Mouse (Mus musculus): ENCODE measurements around the gene Tacc2. TPM values are rescaled to one million over a fixed set of nuclear protein-coding genes. Genes with fewer than 3 reads are reported as not detected.
"Not testable (repeated sequence)": the region's sequence is repeated elsewhere in the genome, so short reads cannot be mapped to it uniquely, and the experiment has no call there.

The Tacc2 gene
- 32.3 and 41.7 TPM in 2 replicates for polyA plus RNA-seq (2012; rRNA removed)

GRCm38 (mm10) chr7:130577388-130578003, at the start of gene Tacc2:
Tacc2 (plus strand) TSS chr7:130577438.
- no peak for DNase-seq (ENCODE audit: low read depth)

- not testable (repeated sequence) for DNase-seq (ENCODE audit: low read depth)
Measured at GRCm38 (mm10) chr7:130531138-130531537, 46.1 kb upstream of the Tacc2 start.

GRCm38 (mm10) chr7:130533316-130534260, 43.6 kb upstream of the Tacc2 start:
- DNase-seq (ENCODE audit: low read depth) = peak; percentile 62

DNA sequence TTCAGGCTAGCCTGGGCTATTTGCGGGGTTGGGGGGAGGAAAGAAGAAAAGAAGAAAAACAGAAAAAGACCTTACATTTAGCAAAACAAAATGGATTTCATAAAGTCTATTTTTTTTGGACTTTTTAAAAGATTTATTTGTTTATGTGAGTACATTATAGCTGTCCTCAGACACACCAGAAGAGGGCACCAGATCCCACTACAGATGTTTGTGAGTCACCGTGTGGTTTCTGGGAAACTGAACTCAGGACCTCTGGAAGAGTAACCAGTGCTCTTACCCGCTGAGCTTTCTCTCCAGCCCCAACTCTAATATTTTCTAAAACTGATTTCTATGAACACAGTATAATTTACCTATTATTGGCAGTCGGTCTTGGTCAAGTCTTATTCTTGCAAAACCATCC, 42.1 kb upstream of the Tacc2 start:
- no peak for DNase-seq (ENCODE audit: low read depth)

GRCm38 (mm10) chr7:130537068-130537467, 40.2 kb upstream of the Tacc2 start:
- DNase-seq (ENCODE audit: low read depth) = no peak

DNA sequence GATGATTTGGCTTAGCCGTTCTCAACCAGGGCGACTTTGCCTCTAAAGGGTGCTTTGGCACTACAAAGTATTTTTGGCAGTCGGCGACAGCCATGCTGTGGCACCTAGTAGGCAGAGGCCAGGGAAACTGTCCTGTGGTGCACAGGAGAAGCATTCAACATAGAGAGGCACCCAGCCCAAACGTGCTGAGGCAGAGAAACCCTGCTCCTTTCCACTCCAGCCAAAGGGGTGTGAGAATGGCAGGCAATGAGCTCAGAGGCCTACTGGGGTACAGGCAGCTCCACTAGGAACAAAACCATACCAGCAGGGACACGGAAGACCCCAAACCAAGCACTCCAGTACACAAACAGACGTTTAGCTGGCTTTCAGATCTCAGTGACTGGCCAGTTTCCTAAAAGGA, 37.1 kb upstream of the Tacc2 start:
- no peak for DNase-seq (ENCODE audit: low read depth)

- no peak for DNase-seq (ENCODE audit: low read depth)
Measured at GRCm38 (mm10) chr7:130543181-130543580, 34.1 kb upstream of the Tacc2 start.

DNA sequence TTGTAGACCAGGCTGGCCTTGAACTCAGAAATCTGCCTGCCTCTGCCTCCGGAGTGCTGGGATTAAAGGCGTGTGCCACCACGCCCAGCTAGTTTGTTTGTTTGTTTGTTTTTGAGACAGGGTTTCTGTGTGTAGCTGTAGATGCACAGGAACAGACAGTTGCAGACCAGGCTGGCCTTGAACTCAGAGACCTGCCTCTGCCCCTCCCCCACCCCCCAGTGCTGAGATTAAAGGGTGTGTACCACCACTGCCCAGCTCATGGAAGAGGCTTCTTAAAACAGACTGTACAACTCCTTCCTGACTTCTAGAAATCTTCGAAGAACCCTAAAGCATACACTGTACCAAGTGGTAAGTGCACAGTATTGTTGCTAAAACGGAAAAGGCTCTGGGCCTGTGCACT, 31.8 kb upstream of the Tacc2 start:
- no peak for DNase-seq (ENCODE audit: low read depth)

- DNase-seq (ENCODE audit: low read depth) = no peak
Measured at GRCm38 (mm10) chr7:130545893-130546292, 31.3 kb upstream of the Tacc2 start.

DNA sequence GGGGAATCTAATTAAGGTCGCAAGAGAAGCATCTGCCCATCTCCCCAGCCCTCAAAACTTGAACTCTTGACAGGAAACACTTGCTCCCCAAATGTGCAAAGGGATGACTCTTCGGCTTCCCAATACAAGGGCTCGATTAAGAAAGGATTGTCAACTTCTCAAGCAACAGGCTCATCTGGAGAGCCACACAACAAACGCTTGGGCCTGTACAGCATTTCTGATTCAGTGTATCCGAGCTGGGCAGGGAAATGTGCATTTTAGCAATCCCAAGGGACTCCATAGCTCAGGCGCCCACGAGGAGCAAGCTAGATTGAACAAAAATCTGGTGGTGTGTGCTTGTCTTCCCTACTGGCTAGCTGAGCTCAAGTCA, 30.8 kb upstream of the Tacc2 start:
- no peak for DNase-seq (ENCODE audit: low read depth)

GRCm38 (mm10) chr7:130546791-130547484, 30.3 kb upstream of the Tacc2 start:
- peak; percentile 41 for DNase-seq (ENCODE audit: low read depth)

GRCm38 (mm10) chr7:130547635-130548175, 29.5 kb upstream of the Tacc2 start:
- DNase-seq (ENCODE audit: low read depth) = no peak

GRCm38 (mm10) chr7:130552780-130553179, 24.5 kb upstream of the Tacc2 start:
- DNase-seq (ENCODE audit: low read depth) = no peak

DNA sequence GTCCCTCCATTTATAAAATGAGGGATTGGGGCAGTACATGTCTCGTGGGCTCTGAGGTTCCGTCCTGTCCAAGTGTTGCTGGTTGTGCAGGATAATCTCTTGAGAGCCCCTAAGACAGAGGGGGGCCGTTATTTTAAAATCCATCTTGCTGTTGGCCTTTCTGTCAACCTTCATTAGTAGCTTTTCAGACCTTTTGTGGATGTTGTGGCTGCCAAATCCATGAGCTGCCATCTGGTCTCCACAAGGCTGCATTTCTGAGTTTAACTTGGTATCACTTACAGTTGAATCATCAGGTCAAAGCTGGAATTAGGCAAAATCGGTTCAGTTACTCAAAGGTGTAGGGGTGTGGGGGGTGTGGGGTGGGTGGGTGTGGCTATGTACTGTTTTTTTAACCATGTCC, 23.9 kb upstream of the Tacc2 start:
- no peak for DNase-seq (ENCODE audit: low read depth)

DNA sequence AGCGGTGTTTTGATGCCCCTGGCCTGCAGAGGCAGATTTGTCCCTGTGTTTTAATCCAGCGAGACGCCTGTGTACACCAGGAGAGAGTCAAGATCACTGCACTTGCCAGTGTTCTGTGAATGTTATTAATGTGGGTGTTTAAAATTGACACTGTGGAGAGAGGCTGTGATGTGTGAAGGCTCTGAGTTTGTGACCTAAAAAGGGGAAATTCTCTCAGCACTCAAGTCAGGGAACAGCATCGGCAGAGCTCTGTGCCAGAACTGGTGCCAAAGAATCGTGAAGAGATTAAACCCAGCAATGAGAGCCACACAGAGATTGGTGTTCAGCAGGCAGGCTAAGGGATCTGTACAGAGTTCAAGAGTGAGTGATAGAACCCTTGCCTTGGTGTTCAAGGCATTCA, 21.6 kb upstream of the Tacc2 start:
- no peak for DNase-seq (ENCODE audit: low read depth)

DNA sequence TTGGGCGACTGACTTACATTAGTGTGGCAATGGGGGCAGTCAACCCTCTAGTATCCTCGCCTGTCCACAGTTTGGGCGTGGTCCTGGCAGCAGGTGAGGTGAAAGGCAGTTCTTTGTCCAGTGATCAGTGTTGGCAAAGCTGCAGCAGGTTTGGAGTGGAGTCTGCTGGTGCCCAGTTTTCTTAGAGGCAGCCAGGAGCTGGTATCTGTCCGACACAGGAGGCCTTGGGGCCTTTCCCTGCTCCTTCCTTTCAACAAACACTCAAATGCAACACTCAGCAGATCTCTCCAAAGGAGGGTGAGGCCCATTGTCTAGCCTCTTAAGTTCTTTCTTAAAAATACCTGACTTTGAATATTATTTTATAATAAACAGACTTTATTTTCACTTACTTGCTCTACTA, 18.6 kb upstream of the Tacc2 start:
- no peak for DNase-seq (ENCODE audit: low read depth)

DNA sequence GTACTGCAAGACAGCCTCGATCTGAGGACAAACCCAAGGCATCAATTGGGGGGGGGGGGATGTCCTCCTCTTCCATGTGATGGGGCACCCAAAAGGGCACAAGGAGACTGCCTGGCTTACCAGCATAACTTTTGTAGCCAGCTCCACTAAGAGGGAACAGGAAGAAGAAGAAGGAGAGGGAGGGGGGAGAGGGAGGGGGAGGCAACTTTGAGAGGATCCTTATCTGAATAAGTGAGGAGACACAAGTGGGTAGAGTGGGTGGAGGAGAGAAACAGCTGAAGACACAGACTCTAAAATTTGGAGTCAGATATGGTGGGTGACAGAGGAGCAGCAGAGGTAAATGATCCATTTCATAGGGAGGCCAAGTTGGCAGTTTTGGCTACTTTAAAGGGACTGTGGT, 16.3 kb upstream of the Tacc2 start:
- no peak for DNase-seq (ENCODE audit: low read depth)

DNA sequence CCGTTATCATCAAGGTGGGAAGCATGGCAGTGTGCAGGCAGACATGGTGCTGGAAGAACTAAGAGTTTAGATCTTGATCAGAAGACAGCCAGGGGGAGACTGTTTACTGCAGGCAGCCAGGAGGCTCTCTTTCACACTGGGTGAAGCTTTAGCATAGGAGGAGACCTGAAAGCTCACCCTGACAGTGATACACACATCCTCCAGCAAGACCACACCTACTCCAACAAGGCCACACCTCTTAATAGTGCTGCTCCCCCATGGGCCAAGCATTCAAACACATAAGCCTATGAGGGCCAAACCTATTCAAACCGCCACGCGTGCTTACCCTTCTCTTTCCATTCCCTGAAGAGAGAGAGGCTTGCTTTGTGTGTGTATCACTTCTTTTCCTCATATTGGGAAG, 14.0 kb upstream of the Tacc2 start:
- DNase-seq (ENCODE audit: low read depth) = no peak

GRCm38 (mm10) chr7:130563880-130564279, 13.4 kb upstream of the Tacc2 start:
- no peak for DNase-seq (ENCODE audit: low read depth)

GRCm38 (mm10) chr7:130564596-130564995, 12.6 kb upstream of the Tacc2 start:
- no peak for DNase-seq (ENCODE audit: low read depth)

DNA sequence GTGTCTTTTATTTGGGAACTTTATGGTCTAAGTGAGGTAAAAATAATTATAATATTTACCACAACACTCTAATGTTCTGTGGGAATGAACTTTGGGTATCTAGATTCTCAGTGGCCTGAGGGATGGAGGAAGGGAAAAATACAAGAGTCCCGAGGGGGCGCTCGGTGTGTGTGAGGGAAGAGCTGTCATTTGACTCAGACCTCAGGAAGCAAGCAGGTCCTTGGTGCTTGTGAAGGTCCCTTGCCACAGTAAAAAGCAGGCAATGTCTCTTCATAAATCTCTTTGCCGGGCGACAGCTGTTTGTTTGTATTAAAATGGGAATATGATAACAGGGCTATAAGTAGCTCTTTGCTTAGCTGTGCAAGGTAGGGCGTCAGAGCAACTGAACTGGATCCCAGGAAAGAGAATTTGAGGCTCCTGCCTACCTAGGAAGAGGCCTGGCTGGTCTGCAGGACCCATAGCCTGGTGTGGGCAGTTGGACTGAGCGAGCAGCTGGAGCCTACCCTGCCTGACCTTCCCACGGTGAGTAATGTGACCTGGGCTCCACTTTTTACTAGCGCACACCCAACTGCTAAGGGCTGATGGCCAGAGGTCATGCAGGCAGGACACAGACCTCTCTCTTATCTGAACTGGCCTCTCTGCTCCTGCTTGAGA, 8.3 kb upstream of the Tacc2 start:
- no peak for DNase-seq (ENCODE audit: low read depth)

DNA sequence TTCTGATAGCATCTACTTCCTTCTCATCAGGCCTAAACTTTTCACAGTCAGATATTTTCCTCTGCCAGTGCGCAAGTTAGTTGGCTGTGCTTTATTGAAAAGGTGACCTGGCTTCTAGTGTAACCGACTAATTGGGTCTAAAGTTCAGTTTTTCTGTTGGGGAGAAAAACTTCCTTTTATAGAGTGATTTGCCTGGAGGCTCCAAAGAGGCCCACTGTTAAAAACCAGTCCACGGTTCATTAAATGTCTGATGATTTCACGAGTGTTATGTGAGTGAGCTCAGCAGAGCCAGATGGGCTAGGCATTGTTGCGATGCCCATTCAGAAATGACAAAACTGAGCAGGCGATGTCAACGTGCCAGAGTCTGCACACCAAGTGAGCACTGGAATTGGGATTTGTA, 6.8 kb upstream of the Tacc2 start:
- no peak for DNase-seq (ENCODE audit: low read depth)

Data from gonadal fat pad, adult 2 months (tissue).